Mouse (Mus musculus) heart, embryonic 14.5 days (tissue): ENCODE measurements around the gene Sh3gl3. TPM values are rescaled to one million over a fixed set of nuclear protein-coding genes. Genes with fewer than 3 reads are reported as not detected.

Source experiments
- ATAC-seq: fragments of 200-750 bp; cut with Nextera tagmentation; 2 replicates; pipeline ENCODE4 v1.8.0; 2017; ENCODE audit warnings: low read depth, moderate TSS enrichment; ENCODE audit not compliant: insufficient number of reproducible peaks, insufficient read depth, low FRiP score
- H3K27ac ChIP-seq, 2 experiments: fragments of 200-500 bp in 1 of 2; fragments of 300-500 bp in 1 of 2; sonication (generic) in 1 of 2; replicated peaks in 1 of 2; 2 replicates each; pipeline ENCODE4 v1.5.1; 2012 to 2014; ENCODE audit warnings: low read depth in 2 of 2, low read length in 2 of 2, control low read depth in 1 of 2, mild to moderate bottlenecking in 1 of 2, mixed read lengths in 1 of 2; ENCODE audit not compliant: control insufficient read depth in 1 of 2, insufficient read depth in 1 of 2
- H3K27me3 ChIP-seq: fragments of 300-500 bp; sonication (generic); 2 replicates; pipeline ENCODE4 v1.6.1; 2014; ENCODE audit warnings: mild to moderate bottlenecking, low read length, control low read depth; ENCODE audit not compliant: control insufficient read depth, insufficient read depth
- H3K36me3 ChIP-seq: fragments of 300-500 bp; sonication (generic); 2 replicates; pipeline ENCODE4 v1.6.1; 2014; ENCODE audit warnings: mild to moderate bottlenecking, control low read depth, low read length, mixed read lengths; ENCODE audit not compliant: control insufficient read depth, insufficient read depth
- H3K4me1 ChIP-seq, 2 experiments: fragments of 200-500 bp in 1 of 2; fragments of 300-500 bp in 1 of 2; sonication (generic) in 1 of 2; 2 replicates each; pipeline ENCODE4 v1.6.1; 2012 to 2014; ENCODE audit warnings: low read length in 2 of 2, control low read depth in 1 of 2, mixed read lengths in 1 of 2; ENCODE audit not compliant: control insufficient read depth in 2 of 2, insufficient read depth in 2 of 2
- H3K4me2 ChIP-seq: fragments of 300-500 bp; sonication (generic); 2 replicates; pipeline ENCODE4 v1.6.1; 2014; ENCODE audit warnings: mild to moderate bottlenecking, low read length
- H3K4me3 ChIP-seq, 2 experiments: fragments of 200-500 bp in 1 of 2; fragments of 300-500 bp in 1 of 2; sonication (generic) in 1 of 2; 2 replicates each; pipeline ENCODE4 v1.5.1; 2012 to 2014; ENCODE audit warnings: low read length in 2 of 2, mild to moderate bottlenecking in 2 of 2, control low read depth in 1 of 2, low read depth in 1 of 2, moderate library complexity in 1 of 2; ENCODE audit not compliant: control insufficient read depth in 1 of 2, insufficient read depth in 1 of 2
- H3K9ac ChIP-seq: fragments of 300-500 bp; sonication (generic); 2 replicates; pipeline ENCODE4 v1.6.1; 2014; ENCODE audit warnings: mild to moderate bottlenecking, low read length
- H3K9me3 ChIP-seq: fragments of 300-500 bp; sonication (generic); 2 replicates; pipeline ENCODE4 v1.6.1; 2016; ENCODE audit warnings: low read length, control low read depth; ENCODE audit not compliant: control insufficient read depth
- WGBS: fragments of 180-500 bp; shearing (Covaris S2); extraction: QIAGEN DNeasy Blood & Tissue Kit; methylation state at CpG from one replicate; pipeline ENCODE4 v1.1.7; 2014; 5-methylcytosine and 5-hydroxymethylcytosine counted together
- polyA plus RNA-seq: library from polyadenylated mRNA; unstranded; fragments of >200 nt; fragmentation: Nextera tagmentation; extraction: Ambion mirVana; gene quantifications from 2 replicates; pipeline ENCODE4 v1.2.1, GENCODE M21; 2014

Gene Sh3gl3
- polyA plus RNA-seq, 1 experiment from 2014 or later, result 7.5 TPM

DNA sequence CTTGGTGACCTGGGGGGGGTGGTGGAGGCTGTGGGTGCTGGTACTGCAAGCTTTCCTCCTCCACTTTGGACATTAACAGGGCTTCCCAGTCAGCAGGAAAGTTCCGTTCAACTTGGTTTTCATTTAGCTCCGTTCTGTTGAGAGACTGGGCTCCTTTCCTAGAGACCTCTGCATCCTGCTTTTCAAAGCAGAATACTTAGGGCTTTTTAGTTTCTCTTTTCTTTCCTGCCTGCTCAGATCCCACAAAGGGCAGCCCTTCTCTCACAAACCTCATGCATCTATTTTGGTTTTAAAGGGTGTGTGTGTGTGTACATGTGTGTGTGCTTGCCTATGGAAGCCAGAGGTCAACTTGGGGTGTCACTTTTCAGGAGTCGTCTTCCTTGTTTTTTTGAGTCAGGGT, 31.3 kb downstream of the Sh3gl3 start:
- 71% methylated on average over 3 of the region's 3 CpGs for WGBS
- no peak for ATAC-seq
- H3K36me3 ChIP-seq, result no peaks in the 10 kb centered on the region
- no peak overlapping the region for H3K9ac ChIP-seq
- no peaks in the 10 kb centered on the region for H3K27me3 ChIP-seq
- no peak overlapping the region for H3K4me2 ChIP-seq
- H3K27ac ChIP-seq, result peak overlapping the region in 1 of 2 experiments; percentile 33; a peak in 1 of 4 replicates
- H3K4me1 ChIP-seq, result peaks cover 0 to 6% of the 10 kb centered on the region in 2 experiments; a peak in 1 of 4 replicates
- H3K9me3 ChIP-seq, result no peaks in the 10 kb centered on the region
- H3K4me3 ChIP-seq, result no peak overlapping the region

DNA sequence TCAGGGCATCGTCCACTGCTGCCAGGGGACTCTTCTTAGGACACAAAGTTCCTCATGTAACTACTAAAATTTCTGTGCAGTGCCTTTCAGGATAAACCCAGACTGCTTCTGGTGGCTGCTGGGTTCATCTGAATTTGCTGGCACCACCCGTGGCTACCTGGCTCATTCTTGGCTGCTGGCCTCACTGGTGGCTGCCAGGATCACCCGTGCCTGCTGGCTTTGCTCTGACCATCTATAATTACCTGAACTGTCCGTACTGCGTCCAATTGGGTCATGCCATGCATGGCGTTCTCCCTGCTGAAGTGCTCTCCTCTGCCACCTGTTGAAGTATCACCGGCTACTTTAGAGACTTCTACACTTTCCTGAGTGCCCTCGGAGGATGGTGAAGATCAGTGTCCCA, 33.1 kb downstream of the Sh3gl3 start:
- H3K4me1 ChIP-seq, result peaks cover 0 to 6% of the 10 kb centered on the region in 2 experiments; a peak in 1 of 4 replicates
- no peak overlapping the region for H3K4me3 ChIP-seq
- H3K9ac ChIP-seq, result no peak overlapping the region
- H3K27ac ChIP-seq, result no peak overlapping the region
- no peaks in the 10 kb centered on the region for H3K27me3 ChIP-seq
- no peaks in the 10 kb centered on the region for H3K36me3 ChIP-seq
- 83% methylated on average over 8 of the region's 8 CpGs for WGBS
- ATAC-seq, result no peak
- no peaks in the 10 kb centered on the region for H3K9me3 ChIP-seq
- H3K4me2 ChIP-seq, result no peak overlapping the region

DNA sequence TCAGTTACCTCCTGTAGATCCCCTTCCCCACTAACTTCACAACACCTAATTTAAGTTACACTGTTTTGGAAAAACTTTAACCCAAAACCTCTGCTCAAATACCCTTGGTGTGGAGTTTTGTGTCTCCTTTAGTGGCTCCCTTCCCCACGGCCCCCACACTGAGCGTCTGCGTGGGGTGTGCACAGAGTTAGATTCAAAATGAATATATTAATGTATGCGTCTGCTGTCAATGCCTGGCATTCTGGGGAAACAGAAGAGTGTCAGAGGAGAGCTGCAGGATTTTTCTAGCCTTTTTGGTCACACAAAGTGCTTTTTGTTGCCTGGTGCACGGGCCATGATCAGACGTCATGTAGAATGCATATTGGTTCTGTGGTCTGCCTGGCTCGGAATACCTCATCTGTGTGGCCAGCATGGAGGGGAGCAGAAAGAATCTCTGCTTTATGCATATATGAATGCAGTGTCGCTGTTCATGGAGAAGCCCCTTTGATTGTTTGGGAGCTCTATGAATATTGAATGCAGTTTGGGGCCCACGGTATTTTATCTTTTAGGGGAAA, 47.8 kb downstream of the Sh3gl3 start:
- Histone ChIP-seq H3K4me3 (no peak overlapping the region), H3K9ac (no peak overlapping the region), H3K4me1 (no peaks in the 10 kb centered on the region), H3K27ac (no peak overlapping the region), H3K36me3 (no peaks in the 10 kb centered on the region), H3K9me3 (no peaks in the 10 kb centered on the region), H3K27me3 (no peaks in the 10 kb centered on the region), H3K4me2 (no peak overlapping the region)
- WGBS, result 85% methylated on average over 9 of the region's 9 CpGs
- ATAC-seq, result no peak

DNA sequence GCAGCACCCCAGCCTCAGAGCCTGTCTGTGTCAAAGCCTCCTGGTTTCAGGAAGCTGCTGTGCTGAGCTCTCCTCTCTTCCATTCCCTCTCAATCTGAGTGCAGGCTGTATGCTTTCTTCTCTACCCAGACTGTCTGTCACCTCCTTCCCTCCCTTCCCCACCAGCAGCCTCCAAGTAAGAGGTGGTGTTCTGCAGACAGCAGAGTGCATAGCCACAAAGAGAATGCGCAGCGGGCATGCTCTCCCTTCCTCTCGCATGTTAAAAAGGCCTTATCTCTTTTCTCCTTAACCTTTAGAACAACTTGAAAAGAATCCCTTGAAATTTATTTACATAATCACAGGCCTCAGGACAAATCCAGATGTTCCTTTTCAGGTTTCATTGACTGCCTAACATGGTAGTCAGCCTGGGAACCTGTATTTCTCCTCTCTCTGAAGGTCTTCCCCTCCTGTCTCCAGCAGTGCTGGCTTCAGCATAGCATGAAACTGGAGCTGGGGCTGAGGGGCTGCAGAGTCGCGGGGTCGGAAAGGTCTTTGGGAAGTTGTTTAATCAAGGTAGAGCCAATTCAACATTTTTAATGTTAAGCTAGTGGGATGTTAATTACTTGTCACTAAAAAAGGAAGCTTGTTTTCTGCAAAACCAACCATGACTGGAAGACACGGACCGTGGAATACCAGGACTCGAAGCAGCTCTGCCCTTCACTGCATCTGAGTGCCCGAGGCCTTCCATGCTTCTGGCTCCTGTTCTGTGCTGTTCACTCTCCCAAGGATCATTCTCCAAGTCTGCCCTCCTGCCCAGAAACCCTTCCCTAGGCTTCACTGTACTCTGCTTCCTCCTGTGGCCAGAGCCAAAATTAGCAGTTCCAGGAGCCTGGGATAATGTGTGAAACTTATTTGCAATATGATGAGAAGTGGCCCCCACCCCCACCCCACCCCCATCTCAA, 50.5 kb downstream of the Sh3gl3 start:
- Histone ChIP-seq H3K4me3 (no peak overlapping the region), H3K9ac (no peak overlapping the region), H3K36me3 (no peaks in the 10 kb centered on the region), H3K4me1 (no peaks in the 10 kb centered on the region), H3K4me2 (no peak overlapping the region), H3K9me3 (no peaks in the 10 kb centered on the region), H3K27ac (no peak overlapping the region), H3K27me3 (no peaks in the 10 kb centered on the region)
- WGBS, result 30% methylated on average over 10 of the region's 10 CpGs
- no peak for ATAC-seq

DNA sequence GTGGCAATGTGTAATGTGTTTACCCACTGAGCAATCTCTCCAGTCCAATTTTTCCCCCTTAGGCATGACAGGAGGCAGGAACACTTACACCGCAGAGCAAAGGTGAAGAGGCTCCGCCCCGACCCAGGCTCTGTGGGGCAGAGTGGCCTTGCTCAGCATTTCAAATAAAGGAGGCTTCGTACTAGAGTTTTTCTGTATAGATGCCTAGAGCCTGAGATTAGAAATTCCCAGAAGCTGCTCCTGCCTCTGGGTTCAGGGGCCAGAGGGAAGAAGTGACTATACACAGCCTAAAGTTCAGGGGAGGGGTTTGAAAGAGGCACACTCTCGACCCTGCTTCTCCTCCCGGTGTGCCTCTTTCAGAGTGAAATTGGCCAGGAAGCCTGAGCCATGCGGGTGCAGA, 59.6 kb downstream of the Sh3gl3 start:
- Histone ChIP-seq H3K4me2 (no peak overlapping the region), H3K4me3 (no peak overlapping the region), H3K27me3 (no peaks in the 10 kb centered on the region), H3K27ac (no peak overlapping the region), H3K9ac (no peak overlapping the region), H3K36me3 (no peaks in the 10 kb centered on the region), H3K4me1 (peaks cover 0 to 7% of the 10 kb centered on the region in 2 experiments; a peak in 1 of 4 replicates), H3K9me3 (no peaks in the 10 kb centered on the region)
- ATAC-seq, result no peak
- WGBS, result 62% methylated on average over 7 of the region's 7 CpGs

DNA sequence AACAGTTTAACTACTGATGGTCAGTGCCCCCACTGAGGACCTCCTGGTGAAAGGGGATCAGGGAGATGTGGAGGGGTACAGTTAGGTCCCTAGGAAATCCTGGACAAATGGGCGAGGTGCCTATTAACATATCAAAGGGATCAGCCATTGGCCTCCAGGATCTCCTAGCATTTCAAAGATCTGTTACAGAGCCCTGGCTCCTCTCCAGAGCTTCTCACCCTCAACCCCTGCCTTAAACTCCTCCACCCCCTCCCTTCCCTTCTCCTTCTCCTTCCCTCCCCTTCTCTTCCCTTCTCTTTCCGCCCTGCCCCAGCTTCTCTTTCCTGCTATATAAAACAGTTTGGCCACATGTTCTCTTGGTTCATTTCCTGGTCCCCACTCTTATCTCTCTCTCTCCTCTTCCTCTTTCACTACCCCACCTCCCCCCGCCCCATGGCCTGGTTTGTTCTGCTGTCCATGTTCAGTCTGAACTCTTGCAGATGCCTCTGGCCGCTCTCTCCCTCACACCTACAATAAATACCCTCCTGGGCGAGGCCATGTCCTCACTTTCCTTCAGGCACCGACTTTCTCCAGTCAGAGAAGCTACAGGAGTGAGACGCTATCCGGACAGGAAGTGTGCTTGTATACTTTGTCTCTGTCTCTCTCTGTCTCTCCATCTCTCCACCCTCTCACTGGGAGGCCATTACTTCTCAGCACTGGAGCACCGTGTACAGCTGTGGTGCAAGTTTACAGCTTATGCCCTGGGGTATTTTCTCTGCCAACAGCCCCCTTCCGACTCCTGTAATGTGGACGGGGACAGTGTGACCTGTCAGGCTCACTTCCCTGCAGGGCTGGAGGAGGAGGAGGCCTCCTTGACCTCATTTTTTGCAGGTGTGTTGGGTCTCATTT, 60.6 kb downstream of the Sh3gl3 start:
- no peak overlapping the region for H3K4me2 ChIP-seq
- H3K4me3 ChIP-seq, result no peak overlapping the region
- H3K27ac ChIP-seq, result peak overlapping the region; percentile 54 to 61
- H3K9me3 ChIP-seq, result no peaks in the 10 kb centered on the region
- no peaks in the 10 kb centered on the region for H3K36me3 ChIP-seq
- 30% methylated on average over 11 of the region's 11 CpGs for WGBS
- no peaks in the 10 kb centered on the region for H3K27me3 ChIP-seq
- peaks cover 0 to 7% of the 10 kb centered on the region in 2 experiments; a peak in 1 of 4 replicates for H3K4me1 ChIP-seq
- no peak overlapping the region for H3K9ac ChIP-seq
- no peak for ATAC-seq

DNA sequence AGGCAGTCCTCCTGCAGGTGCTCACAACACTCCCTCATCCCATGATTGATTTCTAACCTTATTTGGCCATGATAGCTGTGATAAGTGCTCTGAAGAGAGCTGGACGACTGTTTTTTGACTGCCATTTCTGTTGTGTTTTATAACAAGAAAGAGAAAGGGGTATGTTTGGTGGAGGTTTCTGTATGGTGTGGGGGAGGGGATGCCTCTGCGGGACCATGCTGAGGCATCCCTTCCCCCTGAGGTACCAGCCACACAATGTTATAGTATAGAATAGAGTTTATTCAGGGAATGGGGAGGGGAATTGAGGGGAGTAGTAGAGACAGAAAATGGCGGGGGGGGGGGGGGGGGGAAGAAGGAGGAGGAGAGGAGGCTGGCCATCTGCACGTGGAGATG, 61.3 kb downstream of the Sh3gl3 start:
- no peaks in the 10 kb centered on the region for H3K36me3 ChIP-seq
- 27% methylated on average over 3 of the region's 4 CpGs for WGBS
- H3K4me2 ChIP-seq, result no peak overlapping the region
- no peak overlapping the region for H3K9ac ChIP-seq
- no peak overlapping the region for H3K4me3 ChIP-seq
- no peaks in the 10 kb centered on the region for H3K9me3 ChIP-seq
- H3K4me1 ChIP-seq, result peaks cover 0 to 7% of the 10 kb centered on the region in 2 experiments; a peak in 1 of 4 replicates
- no peak for ATAC-seq
- H3K27me3 ChIP-seq, result no peaks in the 10 kb centered on the region
- H3K27ac ChIP-seq, result peak overlapping the region; percentile 54 to 61; a peak in 3 of 4 replicates
